Mouse (Mus musculus) liver, embryonic 16.5 days (tissue): ENCODE results near the gene Wfikkn1. TPM values are rescaled to one million over a fixed set of nuclear protein-coding genes. Genes with fewer than 3 reads are reported as not detected.

Experiments
- ATAC-seq: fragments of 200-750 bp; cut with Nextera tagmentation; 2 replicates; pipeline ENCODE4 v1.8.0; 2017; ENCODE audit warnings: low read depth, mild to moderate bottlenecking, moderate number of reproducible peaks, moderate library complexity
- H3K27ac ChIP-seq: fragments of 300-500 bp; sonication (generic); 2 replicates; pipeline ENCODE4 v1.5.1; 2014; ENCODE audit warnings: mild to moderate bottlenecking, low read length
- H3K27me3 ChIP-seq: fragments of 300-500 bp; sonication (generic); 2 replicates; pipeline ENCODE4 v1.6.1; 2014; ENCODE audit warnings: low read depth, low read length, mixed read lengths; ENCODE audit not compliant: control insufficient read depth, insufficient read depth
- H3K36me3 ChIP-seq: fragments of 300-500 bp; sonication (generic); 2 replicates; pipeline ENCODE4 v1.6.1; 2014; ENCODE audit warnings: mild to moderate bottlenecking; ENCODE audit not compliant: control insufficient read depth, insufficient read depth
- H3K4me1 ChIP-seq: fragments of 300-500 bp; sonication (generic); 2 replicates; pipeline ENCODE4 v1.6.1; 2014; ENCODE audit warnings: low read depth, low read length, mixed read lengths; ENCODE audit not compliant: control insufficient read depth
- H3K4me2 ChIP-seq: fragments of 300-500 bp; sonication (generic); 2 replicates; pipeline ENCODE4 v1.6.1; 2014; ENCODE audit warnings: low read depth, low read length, mixed read lengths
- H3K4me3 ChIP-seq: fragments of 300-500 bp; sonication (generic); 2 replicates; pipeline ENCODE4 v1.5.1; 2014; ENCODE audit warnings: low read depth, mild to moderate bottlenecking, low read length
- H3K9ac ChIP-seq: fragments of 300-500 bp; sonication (generic); 2 replicates; pipeline ENCODE4 v1.6.1; 2014; ENCODE audit warnings: low read depth, low read length
- H3K9me3 ChIP-seq: fragments of 300-500 bp; sonication (generic); replicated peaks from 2 replicates; pipeline ENCODE4 v1.6.1; 2016; ENCODE audit warnings: low read length; ENCODE audit not compliant: control insufficient read depth
- WGBS: fragments of 180-500 bp; shearing (Covaris S2); extraction: QIAGEN DNeasy Blood & Tissue Kit; methylation state at CpG from one replicate; pipeline ENCODE4 v1.1.7; 2014; ENCODE audit not compliant: insufficient replicate concordance; 5-methylcytosine and 5-hydroxymethylcytosine counted together
- polyA plus RNA-seq: library from polyadenylated mRNA; unstranded; fragments of >200 nt; fragmentation: Nextera tagmentation; extraction: Ambion mirVana; gene quantifications from 2 replicates; pipeline ENCODE4 v1.2.1, GENCODE M21; 2015

Gene Wfikkn1
- polyA plus RNA-seq, 1 experiment from 2014 or later = 0.30 TPM

- H3K27me3 ChIP-seq = no peaks in the 10 kb centered on the region
- H3K9me3 ChIP-seq = no peaks in the 10 kb centered on the region
- peak; percentile 31 for ATAC-seq
- H3K27ac ChIP-seq = peak overlapping the region; percentile 65
- H3K4me1 ChIP-seq = peaks cover 20% of the 10 kb centered on the region
- WGBS = 5% methylated on average over 7 of the region's 7 CpGs
- H3K9ac ChIP-seq = peak overlapping the region; percentile 70
- H3K4me3 ChIP-seq = peak overlapping the region; percentile 71
- peak overlapping the region; percentile 82 for H3K4me2 ChIP-seq
- no peaks in the 10 kb centered on the region for H3K36me3 ChIP-seq
Measured at GRCm38 (mm10) chr17:25867509-25867835, 13.2 kb downstream of the Wfikkn1 start.

- no peak overlapping the region for H3K4me2 ChIP-seq
- WGBS = 80% methylated on average over 3 of the region's 3 CpGs
Measured at GRCm38 (mm10) chr17:25866172-25866571, 14.5 kb downstream of the Wfikkn1 start.

GRCm38 (mm10) chr17:25865288-25865687 is 15.4 kb downstream of the Wfikkn1 start:
- H3K4me1 ChIP-seq = peaks cover 38% of the 10 kb centered on the region
- H3K9ac ChIP-seq = no peak overlapping the region
- WGBS = 77% methylated on average over 11 of the region's 11 CpGs

More at GRCm38 (mm10) chr17:25866172-25866571, 14.5 kb downstream of the Wfikkn1 start:
- H3K27me3 ChIP-seq = no peaks in the 10 kb centered on the region
- H3K36me3 ChIP-seq = no peaks in the 10 kb centered on the region
- no peaks in the 10 kb centered on the region for H3K9me3 ChIP-seq
- H3K9ac ChIP-seq = no peak overlapping the region
- ATAC-seq = no peak
- no peak overlapping the region for H3K4me3 ChIP-seq
- H3K27ac ChIP-seq = no peak overlapping the region
- H3K4me1 ChIP-seq = peaks cover 30% of the 10 kb centered on the region

GRCm38 (mm10) chr17:25864311-25864710 is 16.3 kb downstream of the Wfikkn1 start:
- no peak for ATAC-seq
- no peak overlapping the region for H3K9ac ChIP-seq
- no peaks in the 10 kb centered on the region for H3K27me3 ChIP-seq
- WGBS = 81% methylated on average over 14 of the region's 14 CpGs
- H3K36me3 ChIP-seq = no peaks in the 10 kb centered on the region
- H3K4me1 ChIP-seq = peaks cover 43% of the 10 kb centered on the region
- H3K9me3 ChIP-seq = no peaks in the 10 kb centered on the region
- no peak overlapping the region for H3K4me2 ChIP-seq
- H3K27ac ChIP-seq = no peak overlapping the region
- no peak overlapping the region for H3K4me3 ChIP-seq

More at GRCm38 (mm10) chr17:25865288-25865687, 15.4 kb downstream of the Wfikkn1 start:
- no peak for ATAC-seq
- H3K4me2 ChIP-seq = no peak overlapping the region
- no peak overlapping the region for H3K27ac ChIP-seq
- H3K27me3 ChIP-seq = no peaks in the 10 kb centered on the region
- no peaks in the 10 kb centered on the region for H3K9me3 ChIP-seq
- H3K36me3 ChIP-seq = no peaks in the 10 kb centered on the region
- no peak overlapping the region for H3K4me3 ChIP-seq

- no peak overlapping the region for H3K4me2 ChIP-seq
- no peaks in the 10 kb centered on the region for H3K36me3 ChIP-seq
- H3K27me3 ChIP-seq = no peaks in the 10 kb centered on the region
- no peak for ATAC-seq
- no peak overlapping the region for H3K4me3 ChIP-seq
- H3K27ac ChIP-seq = no peak overlapping the region
- H3K4me1 ChIP-seq = peaks cover 39% of the 10 kb centered on the region
- H3K9me3 ChIP-seq = no peaks in the 10 kb centered on the region
- 85% methylated on average over 6 of the region's 6 CpGs for WGBS
- no peak overlapping the region for H3K9ac ChIP-seq
Measured at GRCm38 (mm10) chr17:25863681-25864080, 17.0 kb downstream of the Wfikkn1 start.

GRCm38 (mm10) chr17:25861704-25862612 is 18.7 kb downstream of the Wfikkn1 start:
- Histone ChIP-seq H3K9me3 (no peaks in the 10 kb centered on the region), H3K36me3 (no peaks in the 10 kb centered on the region), H3K4me3 (peak overlapping the region; percentile 82), H3K4me1 (peaks cover 25% of the 10 kb centered on the region), H3K27ac (peak overlapping the region; percentile 72), H3K4me2 (peak overlapping the region; percentile 97), H3K27me3 (no peaks in the 10 kb centered on the region), H3K9ac (peak overlapping the region; percentile 88)
- peak; percentile 7; the same call in 1 of the 2 replicates for ATAC-seq
- WGBS = 8% methylated on average over 6 of the region's 6 CpGs

- Histone ChIP-seq H3K9ac (peak within 1 kb of the TSS; percentile 88), H3K36me3 (no peaks in the 10 kb centered on the region), H3K27me3 (no peaks in the 10 kb centered on the region), H3K4me2 (peak within 1 kb of the TSS; percentile 97), H3K4me1 (peaks cover 23% of the 10 kb centered on the region), H3K27ac (peak within 1 kb of the TSS; percentile 72), H3K9me3 (no peaks in the 10 kb centered on the region), H3K4me3 (peak within 1 kb of the TSS; percentile 82)
- peak; percentile 90 for ATAC-seq
- 3% methylated on average over 65 of the region's 65 CpGs for WGBS
Measured at GRCm38 (mm10) chr17:25860832-25861703, 19.6 kb downstream of the Wfikkn1 start, which contains the start of gene Wdr90. TSS of gene Wdr90 (minus strand) at chr17:25861501.

GRCm38 (mm10) chr17:25860229-25860628 is 20.4 kb downstream of the Wfikkn1 start:
- WGBS = 81% methylated on average over 6 of the region's 6 CpGs
- no peaks in the 10 kb centered on the region for H3K27me3 ChIP-seq
- H3K4me2 ChIP-seq = peak overlapping the region; percentile 97
- H3K4me3 ChIP-seq = peak overlapping the region; percentile 82
- no peaks in the 10 kb centered on the region for H3K9me3 ChIP-seq
- ATAC-seq = no peak
- no peaks in the 10 kb centered on the region for H3K36me3 ChIP-seq
- peaks cover 23% of the 10 kb centered on the region for H3K4me1 ChIP-seq
- peak overlapping the region; percentile 88 for H3K9ac ChIP-seq
- H3K27ac ChIP-seq = no peak overlapping the region; the same call in 1 of the 2 replicates
